Mouse (Mus musculus) layer of hippocampus, adult 2 months (tissue): ENCODE measurements at regions not wholly inside any gene's neighbourhood (a gene's known extent, or its start where the extent isn't known, plus 50 kb on each side); places are given as distances from the start of the nearest gene placed in this dataset.

ENCODE experiments used
- DNase-seq, 2 experiments: peaks; one replicate each; pipeline ENCODE4 v3.0.0; 2022; ENCODE audit warnings: low spot score in 2 of 2
- H3K27ac ChIP-seq: fragments of 200-600 bp; 2 replicates; pipeline ENCODE4 v1.8.1; 2022
- H3K4me3 ChIP-seq: fragments of 200-600 bp; 2 replicates; pipeline ENCODE4 v1.8.1; 2022; ENCODE audit warnings: mild to moderate bottlenecking
- CTCF ChIP-seq: fragments of 200-600 bp; conservative IDR thresholded peaks from 2 replicates; pipeline ENCODE4 v1.8.1; 2022; ENCODE audit warnings: antibody characterized with exemption, mild to moderate bottlenecking, moderate library complexity

- H3K27ac ChIP-seq, result peak overlapping the region; percentile 8; the same call in 1 of the 2 replicates
- H3K4me3 ChIP-seq, result peak overlapping the region; percentile 47
- TF ChIP-seq CTCF, result no peak
- peak in 1 of 2 experiments; percentile 55 for DNase-seq
Measured at GRCm38 (mm10) chr6:127265901-127266812, 114.2 kb upstream of the Ccnd2 start.

- no peak overlapping the region for H3K27ac ChIP-seq
- peak overlapping the region; percentile 47 for H3K4me3 ChIP-seq
- peak; percentile 75 for TF ChIP-seq CTCF
Measured at GRCm38 (mm10) chr6:127266813-127267165, 114.8 kb upstream of the Ccnd2 start.

GRCm38 (mm10) chr6:127269021-127269420 lies 117.0 kb upstream of the Ccnd2 start:
- no peak for TF ChIP-seq CTCF
- no peak for DNase-seq
- H3K4me3 ChIP-seq, result no peak overlapping the region
- H3K27ac ChIP-seq, result no peak overlapping the region

More at GRCm38 (mm10) chr6:127266813-127267165, 114.8 kb upstream of the Ccnd2 start:
- DNase-seq, result peak; percentile 6 to 28

- Histone ChIP-seq H3K4me3 (no peak overlapping the region), H3K27ac (no peak overlapping the region)
- DNase-seq, result no peak
- TF ChIP-seq CTCF, result no peak
Measured at GRCm38 (mm10) chr6:127269525-127270044, 117.6 kb upstream of the Ccnd2 start.

GRCm38 (mm10) chr6:127270774-127271173 lies 118.8 kb upstream of the Ccnd2 start:
- TF ChIP-seq CTCF, result no peak
- no peak for DNase-seq
- H3K4me3 ChIP-seq, result no peak overlapping the region
- no peak overlapping the region for H3K27ac ChIP-seq

GRCm38 (mm10) chr6:127271418-127271817 lies 119.4 kb upstream of the Ccnd2 start:
- Histone ChIP-seq H3K4me3 (no peak overlapping the region), H3K27ac (no peak overlapping the region)
- peak; percentile 21 for TF ChIP-seq CTCF
- no peak for DNase-seq

- Histone ChIP-seq H3K4me3 (no peak overlapping the region), H3K27ac (no peak overlapping the region)
- peak; percentile 46 for TF ChIP-seq CTCF
- DNase-seq, result no peak
Measured at GRCm38 (mm10) chr6:127272630-127273029, 120.6 kb upstream of the Ccnd2 start.

GRCm38 (mm10) chr6:127274732-127275429 lies 122.9 kb upstream of the Ccnd2 start:
- no peak overlapping the region for H3K27ac ChIP-seq
- H3K4me3 ChIP-seq, result no peak overlapping the region
- DNase-seq, result no peak
- TF ChIP-seq CTCF, result no peak

GRCm38 (mm10) chr6:127275430-127275784 lies 123.4 kb upstream of the Ccnd2 start:
- DNase-seq, result no peak
- peak; percentile 60 for TF ChIP-seq CTCF
- Histone ChIP-seq H3K27ac (no peak overlapping the region), H3K4me3 (no peak overlapping the region)

GRCm38 (mm10) chr6:127276362-127276761 lies 124.4 kb upstream of the Ccnd2 start:
- Histone ChIP-seq H3K27ac (no peak overlapping the region), H3K4me3 (no peak overlapping the region)
- TF ChIP-seq CTCF, result no peak
- DNase-seq, result no peak

GRCm38 (mm10) chr6:127278402-127278801 lies 126.4 kb upstream of the Ccnd2 start:
- Histone ChIP-seq H3K27ac (no peak overlapping the region), H3K4me3 (no peak overlapping the region)
- TF ChIP-seq CTCF, result peak; percentile 26; the same call in 1 of the 2 replicates
- no peak for DNase-seq

- Histone ChIP-seq H3K27ac (no peak overlapping the region), H3K4me3 (no peak overlapping the region)
- no peak for DNase-seq
- TF ChIP-seq CTCF, result no peak
Measured at GRCm38 (mm10) chr6:127284226-127284625, 132.2 kb upstream of the Ccnd2 start.
